Mouse (Mus musculus): ENCODE measurements around the gene 4931408C20Rik. TPM values are rescaled to one million over a fixed set of nuclear protein-coding genes. Genes with fewer than 3 reads are reported as not detected.
A peak's percentile ranks its signal among the peaks of the same experiment; 100 is the strongest.

Gene 4931408C20Rik
- total RNA-seq (2021), result not detected
- long read RNA-seq, experiment 1, result 0 reads
- long read RNA-seq, experiment 2, result 0 reads

- peak; percentile 25 for DNase-seq
Measured at GRCm38 (mm10) chr1:26686842-26687760, at the start of gene 4931408C20Rik. 4931408C20Rik (minus strand) TSS chr1:26687460.

DNA sequence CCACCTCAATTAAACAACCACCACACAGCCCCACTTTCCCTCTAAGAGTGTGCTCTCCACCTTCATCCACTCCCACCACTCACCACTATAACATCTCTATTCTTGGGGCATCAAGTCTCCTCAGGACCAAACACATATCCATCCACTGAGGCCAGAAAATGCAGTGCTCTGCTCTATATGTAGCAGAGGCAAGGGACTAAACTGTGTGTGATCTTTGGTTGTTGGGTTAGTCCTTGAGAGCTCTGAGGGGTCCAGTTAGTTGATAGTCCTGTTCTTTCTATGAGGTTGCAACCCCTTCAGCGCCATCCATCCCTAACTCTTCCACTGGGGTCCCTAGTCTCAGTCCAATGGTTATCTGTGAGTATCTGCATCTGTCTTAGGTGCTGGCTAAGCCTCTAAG, 666 bp upstream of the 4931408C20Rik start:
- DNase-seq, result peak; percentile 5

DNA sequence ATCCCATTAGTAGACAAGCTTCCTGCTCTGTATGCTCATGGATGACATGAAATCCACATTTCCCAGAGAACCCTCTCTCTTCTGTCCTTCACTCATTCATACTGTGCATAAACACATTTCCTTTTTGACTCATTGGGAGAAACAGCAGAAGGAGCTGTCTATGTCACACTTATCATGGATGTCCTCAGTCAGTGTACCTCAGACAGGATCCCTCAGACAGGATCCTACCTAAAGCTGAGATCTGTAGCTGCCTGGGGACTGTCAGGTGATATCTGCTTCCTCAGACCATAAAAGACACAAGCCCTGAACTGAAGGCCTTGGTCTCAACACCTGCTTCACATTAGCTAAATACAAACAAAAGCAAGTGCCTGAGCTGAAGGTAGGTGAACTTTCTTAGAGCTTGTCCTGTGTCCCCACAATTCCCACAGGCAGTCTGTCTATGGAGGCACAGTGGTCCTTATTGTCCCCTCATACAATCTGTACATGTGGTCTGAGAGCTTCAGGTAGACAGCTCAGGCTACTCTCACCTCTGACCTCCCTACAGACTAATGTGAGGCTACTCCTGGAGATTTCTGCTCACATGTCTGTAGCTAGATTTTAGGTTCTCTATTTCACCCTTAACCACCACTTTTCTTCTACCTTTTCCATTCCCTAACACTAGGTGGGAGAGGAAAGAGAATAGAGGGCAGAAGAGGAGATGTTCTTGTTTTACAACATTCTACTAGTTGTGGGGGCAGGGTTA, 1.1 kb downstream of the 4931408C20Rik start:
- DNase-seq, result no peak

- no peak for DNase-seq
Measured at GRCm38 (mm10) chr1:26685383-26685782, 1.9 kb downstream of the 4931408C20Rik start.

- no peak for DNase-seq
Measured at GRCm38 (mm10) chr1:26649704-26650388, 37.4 kb downstream of the 4931408C20Rik start.

DNA sequence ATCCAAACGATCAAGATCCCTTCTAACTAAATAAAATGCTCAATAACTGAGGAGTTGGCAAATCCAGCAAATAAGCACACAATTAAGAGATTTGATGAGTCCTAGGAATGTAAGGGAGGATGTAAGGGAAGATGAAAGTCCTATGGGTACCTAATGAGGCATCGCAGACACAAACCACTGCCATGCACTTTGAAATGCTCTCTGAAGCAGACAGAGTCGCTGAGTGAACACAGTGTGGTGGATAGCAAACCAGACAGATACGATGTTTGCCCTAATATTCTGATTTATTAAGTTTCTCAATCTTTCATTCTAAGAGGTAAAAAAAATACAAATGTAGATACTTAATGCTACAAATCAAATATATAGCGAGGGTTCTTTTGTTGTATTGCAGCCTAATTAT, 51.2 kb downstream of the 4931408C20Rik start:
- DNase-seq, result no peak

Measured in gastrocnemius, postnatal 10 days (tissue).